Mouse (Mus musculus): ENCODE measurements around the gene Ryr1. TPM values are rescaled to one million over a fixed set of nuclear protein-coding genes. Genes with fewer than 3 reads are reported as not detected.
A peak's percentile ranks its signal among the peaks of the same experiment; 100 is the strongest.

Ryr1 gene
- polyA plus RNA-seq, 1 experiment from 2014 or later: 0.01 TPM

- H3K9ac ChIP-seq (replicated peaks; ENCODE audit: low read depth): no peak overlapping the region
- H3K36me3 ChIP-seq (ENCODE audit: insufficient read depth, low read length): no peaks in the 10 kb centered on the region
- no peaks in the 10 kb centered on the region for H3K27me3 ChIP-seq (replicated peaks; ENCODE audit: insufficient read depth, low read length)
- peaks cover 59% of the 10 kb centered on the region; the same call in 1 of the 2 replicates for H3K4me1 ChIP-seq (ENCODE audit: insufficient read depth, low read depth, low read length)
- H3K9me3 ChIP-seq (ENCODE audit: low read length): no peaks in the 10 kb centered on the region
- H3K27ac ChIP-seq (ENCODE audit: low read length): peak overlapping the region; percentile 66
- H3K4me2 ChIP-seq (replicated peaks; ENCODE audit: low read depth, low read length): no peak overlapping the region
- DNase-seq (ENCODE audit: low spot score) (peak; percentile 78), ATAC-seq (no peak)
- 56% methylated on average over 4 of the region's 4 CpGs for WGBS
- H3K4me3 ChIP-seq (ENCODE audit: low read depth, low read length): no peak overlapping the region
- TF ChIP-seq EP300 (IDR thresholded peaks at IDR 0.05): no peak
- no peak for TF ChIP-seq CTCF (IDR thresholded peaks at IDR 0.05)
Observed at GRCm38 (mm10) chr7:28954773-28955172, 170.2 kb downstream of the Ryr1 start.

- TF ChIP-seq CTCF (IDR thresholded peaks at IDR 0.05) (no peak), EP300 (IDR thresholded peaks at IDR 0.05) (no peak)
- Histone ChIP-seq H3K9ac (replicated peaks; ENCODE audit: low read depth) (no peak overlapping the region), H3K27ac (ENCODE audit: low read length) (peak overlapping the region; percentile 59), H3K4me3 (ENCODE audit: low read depth, low read length) (no peak overlapping the region), H3K27me3 (replicated peaks; ENCODE audit: insufficient read depth, low read length) (no peaks in the 10 kb centered on the region), H3K36me3 (ENCODE audit: insufficient read depth, low read length) (no peaks in the 10 kb centered on the region), H3K4me1 (ENCODE audit: insufficient read depth, low read depth, low read length) (peaks cover 63% of the 10 kb centered on the region; the same call in 1 of the 2 replicates), H3K4me2 (replicated peaks; ENCODE audit: low read depth, low read length) (no peak overlapping the region), H3K9me3 (ENCODE audit: low read length) (no peaks in the 10 kb centered on the region)
- WGBS: 48% methylated on average over 2 of the region's 2 CpGs
- ATAC-seq (no peak), DNase-seq (ENCODE audit: low spot score) (no peak)
Observed at GRCm38 (mm10) chr7:28953476-28954376, 171.3 kb downstream of the Ryr1 start.

MicroRNAs encoded within 50 kb of the gene (microRNA counts, 519-probe panel; counts per million panel counts)
- microRNA mmu-miR-1963: not detected

Small RNAs within 50 kb of the gene (microRNA-seq; reads per million reads assigned to microRNA genes)
- gene Gm44408 (not detected), gene Mir1963 (not detected)

Other genes with a start within 250 kb of the Ryr1 start
- 0.27 and 0.33 TPM in 2 replicates for gene Capn12, start 243.8 kb downstream of the Ryr1 start, polyA plus RNA-seq (2015; fragmentation: Nextera tagmentation; extraction: Ambion mirVana)
- gene Actn4, start 162.8 kb downstream of the Ryr1 start, polyA plus RNA-seq (2015; fragmentation: Nextera tagmentation; extraction: Ambion mirVana): 202 and 218 TPM in 2 replicates
- gene Eif3k, start 143.3 kb downstream of the Ryr1 start, polyA plus RNA-seq (2015; fragmentation: Nextera tagmentation; extraction: Ambion mirVana): 287 and 294 TPM in 2 replicates
- gene Map4k1, start 143.1 kb downstream of the Ryr1 start, polyA plus RNA-seq (2015; fragmentation: Nextera tagmentation; extraction: Ambion mirVana): 2.0 and 3.5 TPM in 2 replicates
- gene Rasgrp4, start 9.7 kb upstream of the Ryr1 start, polyA plus RNA-seq (2015; fragmentation: Nextera tagmentation; extraction: Ambion mirVana): 1.3 and 2.4 TPM in 2 replicates
- gene Fam98c, start 31.1 kb upstream of the Ryr1 start, polyA plus RNA-seq (2015; fragmentation: Nextera tagmentation; extraction: Ambion mirVana): 35.7 and 40.2 TPM in 2 replicates
- 0.11 and 0.44 TPM in 2 replicates for gene Ggn, start 45.0 kb upstream of the Ryr1 start, polyA plus RNA-seq (2015; fragmentation: Nextera tagmentation; extraction: Ambion mirVana)
- 0.95 and 0.98 TPM in 2 replicates for gene Spred3, start 45.2 kb upstream of the Ryr1 start, polyA plus RNA-seq (2015; fragmentation: Nextera tagmentation; extraction: Ambion mirVana)
- 234 and 250 TPM in 2 replicates for gene Psmd8, start 55.5 kb upstream of the Ryr1 start, polyA plus RNA-seq (2015; fragmentation: Nextera tagmentation; extraction: Ambion mirVana)
- gene Catsperg1, start 88.9 kb upstream of the Ryr1 start, polyA plus RNA-seq (2015; fragmentation: Nextera tagmentation; extraction: Ambion mirVana): 0.81 and 1.00 TPM in 2 replicates
- gene Kcnk6, start 107.3 kb upstream of the Ryr1 start, polyA plus RNA-seq (2015; fragmentation: Nextera tagmentation; extraction: Ambion mirVana): 2.2 and 2.4 TPM in 2 replicates
- gene Yif1b, start 113.2 kb upstream of the Ryr1 start, polyA plus RNA-seq (2015; fragmentation: Nextera tagmentation; extraction: Ambion mirVana): 93.9 and 96.2 TPM in 2 replicates
- 123 and 134 TPM in 2 replicates for gene 2200002D01Rik, start 123.3 kb upstream of the Ryr1 start, polyA plus RNA-seq (2015; fragmentation: Nextera tagmentation; extraction: Ambion mirVana)
- gene Spint2, start 156.7 kb upstream of the Ryr1 start, polyA plus RNA-seq (2015; fragmentation: Nextera tagmentation; extraction: Ambion mirVana): 429 and 453 TPM in 2 replicates
- gene Ppp1r14a, start 164.1 kb upstream of the Ryr1 start, polyA plus RNA-seq (2015; fragmentation: Nextera tagmentation; extraction: Ambion mirVana): 222 and 246 TPM in 2 replicates
- 2.0 and 2.5 TPM in 2 replicates for gene Dpf1, start 178.8 kb upstream of the Ryr1 start, polyA plus RNA-seq (2015; fragmentation: Nextera tagmentation; extraction: Ambion mirVana)

All from lung, postnatal 0 days (tissue).